Mouse (Mus musculus): Measurements from ENCODE around the gene Npr3. TPM values are rescaled to one million over a fixed set of nuclear protein-coding genes. Genes with fewer than 3 reads are reported as not detected.

Gene Npr3
- polyA plus RNA-seq, 1 experiment from 2014 or later: 5.6 TPM

GRCm38 (mm10) chr15:11881822-11882221, 25.3 kb downstream of the Npr3 start:
- Histone ChIP-seq H3K27ac (replicated peaks) (no peak overlapping the region), H3K4me2 (replicated peaks) (no peak overlapping the region), H3K4me3 (replicated peaks) (no peak overlapping the region), H3K4me1 (no peaks in the 10 kb centered on the region), H3K36me3 (0 out of 2 replicates have a peak, but pooled peaks cover 4% of the 10 kb centered on the region), H3K27me3 (no peaks in the 10 kb centered on the region), H3K9me3 (replicated peaks) (no peaks in the 10 kb centered on the region), H3K9ac (no peak overlapping the region)
- WGBS: 93% methylated on average over 6 of the region's 6 CpGs
- ATAC-seq (ENCODE audit: insufficient number of reproducible peaks, low FRiP score, low TSS enrichment, low read depth): no peak

GRCm38 (mm10) chr15:11878334-11878733, 28.8 kb downstream of the Npr3 start:
- ATAC-seq (ENCODE audit: insufficient number of reproducible peaks, low FRiP score, low TSS enrichment, low read depth): no peak
- H3K36me3 ChIP-seq: 0 out of 2 replicates have a peak, but pooled peaks cover 4% of the 10 kb centered on the region
- WGBS: 84% methylated on average over 1 of the region's 1 CpGs
- H3K9me3 ChIP-seq (replicated peaks): no peaks in the 10 kb centered on the region
- H3K27me3 ChIP-seq: no peaks in the 10 kb centered on the region
- H3K4me2 ChIP-seq (replicated peaks): no peak overlapping the region
- H3K9ac ChIP-seq: no peak overlapping the region
- H3K4me1 ChIP-seq: no peaks in the 10 kb centered on the region
- H3K4me3 ChIP-seq (replicated peaks): no peak overlapping the region
- no peak overlapping the region for H3K27ac ChIP-seq (replicated peaks)

DNA sequence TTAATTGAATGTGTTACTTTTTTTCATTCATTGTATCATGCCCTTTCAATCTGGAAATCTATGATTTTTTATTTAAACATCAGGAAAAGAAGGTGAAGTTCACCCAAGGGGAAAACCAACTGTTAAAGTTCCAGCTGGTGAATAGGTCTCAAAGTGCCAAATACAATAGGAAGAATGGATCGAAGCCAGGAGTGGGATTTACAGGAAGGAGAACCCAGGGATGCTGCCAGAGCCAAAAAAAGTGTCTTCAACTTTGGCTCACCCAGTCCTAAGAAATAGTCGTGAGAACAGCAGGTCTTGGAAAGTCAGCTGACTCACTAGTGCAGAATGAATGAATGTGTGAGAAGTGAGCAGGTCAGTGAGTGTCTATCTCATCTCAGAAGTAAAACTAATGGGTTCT, 29.8 kb downstream of the Npr3 start:
- H3K36me3 ChIP-seq: 0 out of 2 replicates have a peak, but pooled peaks cover 4% of the 10 kb centered on the region
- H3K4me3 ChIP-seq (replicated peaks): no peak overlapping the region
- H3K4me1 ChIP-seq: no peaks in the 10 kb centered on the region
- H3K27ac ChIP-seq (replicated peaks): no peak overlapping the region
- H3K9ac ChIP-seq: no peak overlapping the region
- no peaks in the 10 kb centered on the region for H3K9me3 ChIP-seq (replicated peaks)
- no peak for ATAC-seq (ENCODE audit: insufficient number of reproducible peaks, low FRiP score, low TSS enrichment, low read depth)
- H3K27me3 ChIP-seq: no peaks in the 10 kb centered on the region
- 72% methylated on average over 2 of the region's 2 CpGs for WGBS
- no peak overlapping the region for H3K4me2 ChIP-seq (replicated peaks)

DNA sequence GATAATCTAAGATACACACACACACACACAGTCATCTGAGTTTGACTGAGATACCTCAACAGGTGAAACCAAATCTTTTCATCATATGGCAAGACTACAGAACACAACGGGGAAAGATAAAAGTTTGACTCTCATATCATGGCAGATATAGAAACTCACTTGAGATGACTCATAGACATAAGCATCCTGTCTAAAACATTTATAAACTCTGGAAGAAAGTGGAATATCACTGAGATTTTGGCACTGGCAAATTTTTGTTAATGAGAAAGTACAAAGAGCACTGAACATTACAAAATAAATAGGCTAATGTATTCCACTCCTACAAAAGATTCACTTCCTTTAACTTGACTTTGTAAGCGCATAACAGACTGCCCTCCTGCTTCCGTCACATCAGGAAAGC, 40.2 kb downstream of the Npr3 start:
- ATAC-seq (ENCODE audit: insufficient number of reproducible peaks, low FRiP score, low TSS enrichment, low read depth): no peak
- Histone ChIP-seq H3K27me3 (no peaks in the 10 kb centered on the region), H3K9ac (no peak overlapping the region), H3K27ac (replicated peaks) (no peak overlapping the region), H3K9me3 (replicated peaks) (no peaks in the 10 kb centered on the region), H3K4me2 (replicated peaks) (no peak overlapping the region), H3K4me1 (no peaks in the 10 kb centered on the region), H3K4me3 (replicated peaks) (no peak overlapping the region), H3K36me3 (no peaks in the 10 kb centered on the region)
- 88% methylated on average over 3 of the region's 3 CpGs for WGBS

DNA sequence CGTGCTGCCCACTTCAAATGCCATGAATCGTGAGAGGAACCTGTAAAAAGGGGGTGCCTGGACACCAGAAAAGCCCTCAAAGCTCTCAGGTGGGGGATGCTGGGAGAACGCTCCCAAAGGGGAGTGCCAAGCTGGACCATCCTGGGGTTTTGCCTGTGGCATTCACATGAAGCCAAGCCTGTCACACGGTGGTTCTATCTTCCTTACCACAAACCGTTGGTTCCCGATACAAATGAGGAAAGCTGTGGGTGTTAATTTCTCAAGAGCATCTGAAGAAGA, 43.6 kb downstream of the Npr3 start:
- Histone ChIP-seq H3K27ac (replicated peaks) (no peak overlapping the region), H3K4me1 (no peaks in the 10 kb centered on the region), H3K27me3 (no peaks in the 10 kb centered on the region), H3K9me3 (replicated peaks) (no peaks in the 10 kb centered on the region), H3K4me3 (replicated peaks) (no peak overlapping the region), H3K4me2 (replicated peaks) (no peak overlapping the region), H3K9ac (no peak overlapping the region), H3K36me3 (no peaks in the 10 kb centered on the region)
- ATAC-seq (ENCODE audit: insufficient number of reproducible peaks, low FRiP score, low TSS enrichment, low read depth): no peak
- 78% methylated on average over 6 of the region's 6 CpGs for WGBS

DNA sequence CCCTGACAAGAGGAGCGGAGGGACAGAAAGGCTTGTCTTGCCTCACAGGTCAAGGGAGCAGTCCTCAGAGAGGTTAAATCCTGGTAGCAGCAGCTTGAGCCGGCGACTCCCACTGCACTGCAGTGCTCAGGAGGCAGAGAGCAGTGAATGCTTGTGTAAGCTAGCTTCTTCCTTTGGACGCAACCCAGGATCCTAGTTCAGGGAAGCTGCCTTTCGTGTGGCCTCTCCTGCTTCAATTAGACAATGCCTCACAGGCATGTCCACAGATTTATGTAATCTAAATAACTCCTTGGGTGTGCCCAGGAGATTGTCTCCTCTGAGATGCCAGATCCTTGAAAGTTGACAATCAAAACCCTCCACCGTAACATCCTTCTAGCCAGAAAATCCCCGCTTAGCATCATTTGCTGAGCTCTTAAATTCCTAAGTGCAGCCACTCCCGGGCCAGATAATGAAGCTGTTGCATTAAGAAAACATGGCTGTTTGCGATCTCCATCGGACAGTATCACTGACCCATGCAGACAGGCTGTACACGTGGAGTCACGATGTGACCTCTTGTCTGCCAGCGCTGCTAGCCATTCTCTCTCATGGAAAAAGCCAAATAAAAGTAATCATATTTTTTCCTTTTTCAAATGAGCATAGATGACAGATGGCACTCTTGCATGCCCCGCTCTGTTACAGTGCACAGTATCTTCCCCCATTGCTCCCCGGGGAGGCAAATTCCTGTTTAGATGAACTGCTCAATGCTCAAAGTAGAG, 44.1 kb downstream of the Npr3 start:
- no peak overlapping the region for H3K27ac ChIP-seq (replicated peaks)
- 72% methylated on average over 15 of the region's 15 CpGs for WGBS
- H3K4me2 ChIP-seq (replicated peaks): no peak overlapping the region
- H3K27me3 ChIP-seq: no peaks in the 10 kb centered on the region
- no peak for ATAC-seq (ENCODE audit: insufficient number of reproducible peaks, low FRiP score, low TSS enrichment, low read depth)
- H3K36me3 ChIP-seq: no peaks in the 10 kb centered on the region
- H3K9ac ChIP-seq: no peak overlapping the region
- no peaks in the 10 kb centered on the region for H3K4me1 ChIP-seq
- H3K4me3 ChIP-seq (replicated peaks): no peak overlapping the region
- H3K9me3 ChIP-seq (replicated peaks): no peaks in the 10 kb centered on the region

- H3K36me3 ChIP-seq: no peaks in the 10 kb centered on the region
- WGBS: 86% methylated on average over 7 of the region's 7 CpGs
- no peak for ATAC-seq (ENCODE audit: insufficient number of reproducible peaks, low FRiP score, low TSS enrichment, low read depth)
- no peak overlapping the region for H3K27ac ChIP-seq (replicated peaks)
- no peak overlapping the region for H3K9ac ChIP-seq
- H3K4me2 ChIP-seq (replicated peaks): no peak overlapping the region
- H3K4me1 ChIP-seq: no peaks in the 10 kb centered on the region
- H3K27me3 ChIP-seq: no peaks in the 10 kb centered on the region
- H3K9me3 ChIP-seq (replicated peaks): no peaks in the 10 kb centered on the region
- no peak overlapping the region for H3K4me3 ChIP-seq (replicated peaks)
Measured at GRCm38 (mm10) chr15:11862253-11862652, 44.8 kb downstream of the Npr3 start.

- Histone ChIP-seq H3K36me3 (no peaks in the 10 kb centered on the region), H3K4me2 (replicated peaks) (no peak overlapping the region), H3K9ac (no peak overlapping the region), H3K4me1 (no peaks in the 10 kb centered on the region), H3K4me3 (replicated peaks) (no peak overlapping the region), H3K9me3 (replicated peaks) (no peaks in the 10 kb centered on the region), H3K27me3 (no peaks in the 10 kb centered on the region), H3K27ac (replicated peaks) (no peak overlapping the region)
- no peak for ATAC-seq (ENCODE audit: insufficient number of reproducible peaks, low FRiP score, low TSS enrichment, low read depth)
- WGBS: 78% methylated on average over 2 of the region's 2 CpGs
Measured at GRCm38 (mm10) chr15:11860259-11860658, 46.8 kb downstream of the Npr3 start.

GRCm38 (mm10) chr15:11859829-11860228, 47.3 kb downstream of the Npr3 start:
- no peak for ATAC-seq (ENCODE audit: insufficient number of reproducible peaks, low FRiP score, low TSS enrichment, low read depth)
- no peak overlapping the region for H3K4me3 ChIP-seq (replicated peaks)
- no peak overlapping the region for H3K27ac ChIP-seq (replicated peaks)
- WGBS: 86% methylated on average over 3 of the region's 3 CpGs
- no peak overlapping the region for H3K9ac ChIP-seq
- H3K27me3 ChIP-seq: no peaks in the 10 kb centered on the region
- H3K9me3 ChIP-seq (replicated peaks): no peaks in the 10 kb centered on the region
- no peak overlapping the region for H3K4me2 ChIP-seq (replicated peaks)
- no peaks in the 10 kb centered on the region for H3K4me1 ChIP-seq
- no peaks in the 10 kb centered on the region for H3K36me3 ChIP-seq

DNA sequence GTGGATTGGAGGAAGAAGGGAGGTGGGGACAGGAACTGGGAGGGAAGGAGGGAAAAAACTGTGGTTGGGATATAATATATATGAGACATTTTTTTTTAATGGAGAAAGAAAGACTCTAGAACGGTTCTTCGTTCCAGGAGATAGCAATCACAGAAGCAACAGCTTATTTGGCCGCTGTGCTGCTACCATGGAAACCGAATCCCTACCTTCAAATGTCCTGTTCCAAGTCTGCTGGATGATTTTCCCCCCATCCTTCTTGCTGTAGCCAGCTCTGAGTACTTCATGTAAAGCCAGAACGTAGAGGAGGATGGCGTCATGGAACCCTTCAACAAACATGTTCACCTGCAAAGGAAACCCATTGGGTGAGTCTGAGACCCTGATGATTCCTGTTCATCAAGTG, 48.7 kb downstream of the Npr3 start:
- Histone ChIP-seq H3K27ac (replicated peaks) (no peak overlapping the region), H3K9ac (no peak overlapping the region), H3K27me3 (no peaks in the 10 kb centered on the region), H3K4me3 (replicated peaks) (no peak overlapping the region), H3K4me2 (replicated peaks) (no peak overlapping the region), H3K36me3 (no peaks in the 10 kb centered on the region), H3K4me1 (no peaks in the 10 kb centered on the region), H3K9me3 (replicated peaks) (no peaks in the 10 kb centered on the region)
- 93% methylated on average over 6 of the region's 6 CpGs for WGBS
- ATAC-seq (ENCODE audit: insufficient number of reproducible peaks, low FRiP score, low TSS enrichment, low read depth): no peak

- H3K4me2 ChIP-seq (replicated peaks): no peak overlapping the region
- no peaks in the 10 kb centered on the region for H3K9me3 ChIP-seq (replicated peaks)
- H3K27ac ChIP-seq (replicated peaks): no peak overlapping the region
- H3K27me3 ChIP-seq: no peaks in the 10 kb centered on the region
- H3K36me3 ChIP-seq: no peaks in the 10 kb centered on the region
- WGBS: 34% methylated on average over 16 of the region's 16 CpGs
- no peak for ATAC-seq (ENCODE audit: insufficient number of reproducible peaks, low FRiP score, low TSS enrichment, low read depth)
- H3K9ac ChIP-seq: no peak overlapping the region
- H3K4me1 ChIP-seq: peaks cover 13% of the 10 kb centered on the region; the same call in 1 of the 2 replicates
- H3K4me3 ChIP-seq (replicated peaks): no peak overlapping the region
Measured at GRCm38 (mm10) chr15:11845204-11846062, 61.7 kb downstream of the Npr3 start.

Data from embryonic facial prominence, embryonic 15.5 days (tissue).